Mouse (Mus musculus) heart, embryonic 11.5 days (tissue): ENCODE measurements around the gene Arhgap32. TPM values are rescaled to one million over a fixed set of nuclear protein-coding genes. Genes with fewer than 3 reads are reported as not detected.

ENCODE experiments used
- ATAC-seq: fragments of 200-750 bp; cut with Nextera tagmentation; replicated peaks from 2 replicates; pipeline ENCODE4 v1.8.0; 2017; ENCODE audit warnings: moderate library complexity; ENCODE audit not compliant: insufficient number of reproducible peaks, low FRiP score, low TSS enrichment
- H3K27ac ChIP-seq: fragments of 300-500 bp; sonication (generic); 2 replicates; pipeline ENCODE4 v1.5.1; 2014; ENCODE audit warnings: mild to moderate bottlenecking, low read depth, low read length
- H3K27me3 ChIP-seq: fragments of 300-500 bp; sonication (generic); 2 replicates; pipeline ENCODE4 v1.6.1; 2014; ENCODE audit warnings: mild to moderate bottlenecking, low read length, mixed read lengths; ENCODE audit not compliant: control insufficient read depth, insufficient read depth
- H3K36me3 ChIP-seq: fragments of 300-500 bp; sonication (generic); 2 replicates; pipeline ENCODE4 v1.6.1; 2014; ENCODE audit warnings: mild to moderate bottlenecking, low read length, moderate library complexity, mixed read lengths; ENCODE audit not compliant: control insufficient read depth, insufficient read depth
- H3K4me1 ChIP-seq: fragments of 300-500 bp; sonication (generic); 2 replicates; pipeline ENCODE4 v1.6.1; 2014; ENCODE audit warnings: low read length; ENCODE audit not compliant: control insufficient read depth, insufficient read depth
- H3K4me2 ChIP-seq: fragments of 300-500 bp; sonication (generic); 2 replicates; pipeline ENCODE4 v1.6.1; 2014; ENCODE audit warnings: mild to moderate bottlenecking, moderate library complexity
- H3K4me3 ChIP-seq: fragments of 300-500 bp; sonication (generic); 2 replicates; pipeline ENCODE4 v1.5.1; 2014; ENCODE audit warnings: low read depth, low read length
- H3K9ac ChIP-seq: fragments of 300-500 bp; sonication (generic); 2 replicates; pipeline ENCODE4 v1.6.1; 2014; ENCODE audit warnings: mild to moderate bottlenecking, low read depth, low read length, moderate library complexity
- H3K9me3 ChIP-seq: fragments of 300-500 bp; sonication (generic); replicated peaks from 2 replicates; pipeline ENCODE4 v1.6.1; 2016; ENCODE audit warnings: low read length; ENCODE audit not compliant: control insufficient read depth
- WGBS: fragments of 180-500 bp; shearing (Covaris S2); extraction: QIAGEN DNeasy Blood & Tissue Kit; methylation state at CpG from one replicate; pipeline ENCODE4 v1.1.7; 2014; ENCODE audit not compliant: insufficient replicate concordance; 5-methylcytosine and 5-hydroxymethylcytosine counted together
- polyA plus RNA-seq: library from polyadenylated mRNA; unstranded; fragments of >200 nt; fragmentation: Nextera tagmentation; extraction: Ambion mirVana; gene quantifications from 2 replicates; pipeline ENCODE4 v1.2.1, GENCODE M21; 2014

Gene Arhgap32
- 3.5 and 3.7 TPM in 2 replicates for polyA plus RNA-seq

DNA sequence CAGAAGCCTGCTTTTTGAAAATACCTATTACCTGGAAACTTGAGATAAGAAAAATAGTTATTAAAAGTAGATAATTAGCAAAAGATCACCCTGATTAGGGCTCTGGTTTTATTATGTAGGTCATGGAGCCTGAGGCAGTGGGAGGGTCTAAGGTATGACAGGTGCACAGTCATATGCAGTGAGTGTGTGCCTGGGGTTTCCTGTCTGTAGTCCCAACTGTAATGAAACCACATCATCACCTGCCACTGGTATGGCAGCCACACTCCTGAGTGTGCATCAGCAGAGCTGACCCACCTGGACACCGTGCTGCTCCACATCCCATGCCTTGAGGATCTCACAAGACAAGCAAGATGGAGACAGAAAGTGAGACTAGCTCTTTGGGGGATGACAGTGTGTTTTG, at the start of gene Arhgap32:
TSS of gene Arhgap32 (plus strand) at position 351 of the 400 bp plus-strand sequence.
- Histone ChIP-seq H3K9ac (no peak within 1 kb of the TSS), H3K27ac (no peak within 1 kb of the TSS), H3K4me1 (peaks cover 9% of the 10 kb centered on the region; the same call in 1 of the 2 replicates), H3K4me2 (no peak within 1 kb of the TSS), H3K4me3 (no peak within 1 kb of the TSS), H3K27me3 (no peaks in the 10 kb centered on the region), H3K36me3 (no peaks in the 10 kb centered on the region), H3K9me3 (no peaks in the 10 kb centered on the region)
- no peak for ATAC-seq
- 89% methylated on average over 1 of the region's 1 CpGs for WGBS

DNA sequence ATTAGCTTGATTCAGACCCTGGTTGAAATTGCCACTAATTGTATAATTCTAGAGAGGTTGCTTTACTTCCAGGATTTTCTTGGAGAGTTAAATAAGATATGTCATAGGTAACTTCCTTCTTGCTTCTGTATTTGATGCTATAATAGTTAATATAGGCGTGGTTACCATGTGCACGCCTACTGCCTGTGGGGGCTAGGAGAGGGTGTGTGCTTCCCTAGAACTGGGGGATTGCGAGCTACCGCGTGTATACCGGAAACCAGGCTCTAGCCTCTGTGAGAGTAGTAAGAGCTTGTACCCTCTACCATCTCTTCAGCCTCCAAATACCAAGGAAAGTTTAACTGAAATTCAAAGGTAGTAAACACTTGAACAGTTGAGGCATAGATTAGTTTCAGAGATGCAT, 43.2 kb upstream of the Arhgap32 start:
- Histone ChIP-seq H3K9me3 (no peaks in the 10 kb centered on the region), H3K9ac (no peak overlapping the region), H3K4me3 (no peak overlapping the region), H3K4me2 (no peak overlapping the region), H3K27me3 (no peaks in the 10 kb centered on the region), H3K36me3 (no peaks in the 10 kb centered on the region), H3K4me1 (no peaks in the 10 kb centered on the region), H3K27ac (no peak overlapping the region)
- 85% methylated on average over 6 of the region's 6 CpGs for WGBS
- no peak for ATAC-seq

- H3K4me3 ChIP-seq: no peak overlapping the region
- H3K9ac ChIP-seq: no peak overlapping the region
- H3K27me3 ChIP-seq: no peaks in the 10 kb centered on the region
- H3K9me3 ChIP-seq: no peaks in the 10 kb centered on the region
- no peaks in the 10 kb centered on the region for H3K36me3 ChIP-seq
- H3K4me2 ChIP-seq: no peak overlapping the region
- H3K4me1 ChIP-seq: peaks cover 14% of the 10 kb centered on the region
- ATAC-seq: no peak
- H3K27ac ChIP-seq: no peak overlapping the region
- WGBS: 46% methylated on average over 4 of the region's 4 CpGs
Observed at GRCm38 (mm10) chr9:32088106-32088776, 27.7 kb upstream of the Arhgap32 start.

GRCm38 (mm10) chr9:32088882-32089281, 27.1 kb upstream of the Arhgap32 start:
- Histone ChIP-seq H3K27ac (no peak overlapping the region), H3K9me3 (no peaks in the 10 kb centered on the region), H3K36me3 (no peaks in the 10 kb centered on the region), H3K27me3 (no peaks in the 10 kb centered on the region), H3K4me3 (no peak overlapping the region), H3K4me2 (no peak overlapping the region), H3K9ac (no peak overlapping the region), H3K4me1 (peaks cover 18% of the 10 kb centered on the region)
- WGBS: 54% methylated on average over 3 of the region's 3 CpGs
- no peak for ATAC-seq

- ATAC-seq: no peak
- no peak overlapping the region for H3K27ac ChIP-seq
- H3K4me2 ChIP-seq: no peak overlapping the region
- no peaks in the 10 kb centered on the region for H3K36me3 ChIP-seq
- no peak overlapping the region for H3K9ac ChIP-seq
- H3K9me3 ChIP-seq: no peaks in the 10 kb centered on the region
- H3K4me3 ChIP-seq: no peak overlapping the region
- 29% methylated on average over 2 of the region's 2 CpGs for WGBS
- H3K27me3 ChIP-seq: no peaks in the 10 kb centered on the region
- peaks cover 38% of the 10 kb centered on the region for H3K4me1 ChIP-seq
Observed at GRCm38 (mm10) chr9:32093456-32093855, 22.5 kb upstream of the Arhgap32 start.

- H3K36me3 ChIP-seq: no peaks in the 10 kb centered on the region
- H3K4me1 ChIP-seq: peaks cover 37% of the 10 kb centered on the region
- 34% methylated on average over 13 of the region's 13 CpGs for WGBS
- H3K4me2 ChIP-seq: no peak overlapping the region
- H3K27ac ChIP-seq: no peak overlapping the region
- no peak overlapping the region for H3K4me3 ChIP-seq
- no peaks in the 10 kb centered on the region for H3K27me3 ChIP-seq
- ATAC-seq: no peak
- no peak overlapping the region for H3K9ac ChIP-seq
- H3K9me3 ChIP-seq: no peaks in the 10 kb centered on the region
Observed at GRCm38 (mm10) chr9:32094351-32095120, 21.4 kb upstream of the Arhgap32 start.

DNA sequence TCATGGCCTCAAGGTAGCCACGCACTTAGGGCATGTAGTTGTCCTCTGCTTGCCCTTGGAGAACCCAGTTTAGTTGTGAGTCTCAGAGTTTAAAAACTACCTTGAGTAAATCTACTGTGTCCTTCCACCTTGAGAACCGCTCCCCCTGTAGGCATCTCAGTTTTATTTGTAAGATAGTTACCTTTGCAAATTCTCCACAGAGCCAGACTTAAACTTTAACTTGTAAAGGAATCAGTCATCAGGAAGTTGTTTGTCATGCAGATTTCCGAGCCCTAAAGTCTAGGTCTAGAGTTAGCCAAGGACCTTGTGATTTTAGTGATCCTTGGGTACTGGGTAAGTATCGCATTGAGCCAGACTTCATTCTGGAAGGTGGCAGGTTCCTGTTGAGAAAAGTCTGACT, 20.4 kb upstream of the Arhgap32 start:
- Histone ChIP-seq H3K4me1 (peaks cover 37% of the 10 kb centered on the region), H3K9ac (no peak overlapping the region)

DNA sequence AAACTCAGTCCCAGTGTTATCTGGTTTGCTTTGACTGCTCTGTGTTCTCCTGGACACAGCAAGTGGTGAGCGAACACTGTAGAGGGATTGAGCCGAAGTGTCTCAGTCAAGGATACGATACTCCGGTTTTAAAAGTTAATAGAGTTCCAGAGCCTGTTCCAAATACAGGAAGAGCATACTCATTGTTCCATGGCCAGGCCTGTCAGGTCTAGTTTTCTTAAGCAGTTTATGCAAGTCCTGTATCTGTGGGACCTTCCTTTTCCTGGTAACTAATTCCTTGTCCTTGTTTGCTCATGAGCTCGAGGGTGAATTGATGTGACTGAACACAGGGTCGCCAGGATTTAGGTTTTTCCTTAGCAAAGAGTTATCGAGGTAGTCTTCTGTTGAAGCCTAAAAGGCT, 19.4 kb upstream of the Arhgap32 start:
- Histone ChIP-seq H3K27ac (peak overlapping the region; percentile 4; the same call in 1 of the 2 replicates), H3K4me2 (peak overlapping the region; percentile 40), H3K36me3 (no peaks in the 10 kb centered on the region), H3K4me3 (no peak overlapping the region), H3K9ac (no peak overlapping the region), H3K9me3 (no peaks in the 10 kb centered on the region), H3K27me3 (no peaks in the 10 kb centered on the region), H3K4me1 (peaks cover 37% of the 10 kb centered on the region)
- 41% methylated on average over 7 of the region's 7 CpGs for WGBS
- no peak for ATAC-seq

More for the DNA sequence above, 20.4 kb upstream of the Arhgap32 start:
- no peak for ATAC-seq
- no peaks in the 10 kb centered on the region for H3K27me3 ChIP-seq
- H3K9me3 ChIP-seq: no peaks in the 10 kb centered on the region
- H3K27ac ChIP-seq: no peak overlapping the region
- no peak overlapping the region for H3K4me2 ChIP-seq
- 76% methylated on average over 4 of the region's 4 CpGs for WGBS
- H3K36me3 ChIP-seq: no peaks in the 10 kb centered on the region
- H3K4me3 ChIP-seq: no peak overlapping the region
